Mouse (Mus musculus) kidney, postnatal 0 days (tissue): ENCODE measurements around the gene Psmd9. TPM values are rescaled to one million over a fixed set of nuclear protein-coding genes. Genes with fewer than 3 reads are reported as not detected.

Source experiments
- ATAC-seq: fragments of 200-750 bp; cut with Nextera tagmentation; replicated peaks from 2 replicates; pipeline ENCODE4 v1.8.0; 2017; ENCODE audit warnings: low read depth, moderate number of reproducible peaks, moderate TSS enrichment, moderate library complexity; ENCODE audit not compliant: low FRiP score
- DNase-seq: peaks from one replicate; pipeline ENCODE4 v3.0.0-alpha.2; 2016; ENCODE audit warnings: low spot score
- H3K27ac ChIP-seq: fragments of 300-500 bp; sonication (generic); 2 replicates; pipeline ENCODE4 v1.5.1; 2014; ENCODE audit warnings: mild to moderate bottlenecking
- H3K27me3 ChIP-seq: fragments of 300-500 bp; sonication (generic); 2 replicates; pipeline ENCODE4 v1.6.1; 2014; ENCODE audit warnings: low read length, mixed read lengths; ENCODE audit not compliant: insufficient read depth
- H3K36me3 ChIP-seq: fragments of 300-500 bp; sonication (generic); 2 replicates; pipeline ENCODE4 v1.6.1; 2014; ENCODE audit warnings: low read length, mixed read lengths; ENCODE audit not compliant: insufficient read depth
- H3K4me1 ChIP-seq: fragments of 300-500 bp; sonication (generic); replicated peaks from 2 replicates; pipeline ENCODE4 v1.6.1; 2014; ENCODE audit warnings: antibody characterized with exemption, low read length, mixed read lengths; ENCODE audit not compliant: insufficient read depth
- H3K4me2 ChIP-seq: fragments of 300-500 bp; sonication (generic); 2 replicates; pipeline ENCODE4 v1.6.1; 2014; ENCODE audit warnings: mild to moderate bottlenecking, low read length, moderate library complexity, mixed read lengths
- H3K4me3 ChIP-seq: fragments of 300-500 bp; sonication (generic); replicated peaks from 2 replicates; pipeline ENCODE4 v1.5.1; 2014; ENCODE audit warnings: low read depth, low read length
- H3K9ac ChIP-seq: fragments of 300-500 bp; sonication (generic); 2 replicates; pipeline ENCODE4 v1.6.1; 2014; ENCODE audit warnings: low read depth, low read length
- H3K9me3 ChIP-seq: fragments of 300-500 bp; sonication (generic); replicated peaks from 2 replicates; pipeline ENCODE4 v1.6.1; 2016; ENCODE audit warnings: low read length, inconsistent platforms, mixed read lengths
- CTCF ChIP-seq: IDR thresholded peaks from 2 replicates; pipeline ENCODE4 v1.5.1; 2016; ENCODE audit warnings: antibody characterized with exemption, low read depth, mild to moderate bottlenecking, moderate library complexity
- WGBS: fragments of 180-500 bp; shearing (Covaris S2); extraction: QIAGEN DNeasy Blood & Tissue Kit; methylation state at CpG from one replicate; pipeline ENCODE4 v1.1.7; 2014; 5-methylcytosine and 5-hydroxymethylcytosine counted together
- polyA plus RNA-seq: library from polyadenylated mRNA; unstranded; fragments of >200 nt; fragmentation: Nextera tagmentation; extraction: Ambion mirVana; gene quantifications from 2 replicates; pipeline ENCODE4 v1.2.1, GENCODE M21; 2015

Gene Psmd9
- polyA plus RNA-seq, 1 experiment from 2014 or later, result 77.4 TPM

GRCm38 (mm10) chr5:123128426-123129169 lies 40.6 kb upstream of the Psmd9 start:
- Histone ChIP-seq H3K27me3 (no peaks in the 10 kb centered on the region), H3K4me1 (peaks cover 12% of the 10 kb centered on the region; the same call in 1 of the 2 replicates), H3K27ac (no peak overlapping the region), H3K4me3 (no peak overlapping the region), H3K4me2 (no peak overlapping the region), H3K36me3 (no peaks in the 10 kb centered on the region), H3K9ac (no peak overlapping the region), H3K9me3 (no peaks in the 10 kb centered on the region)
- DNase-seq, result no peak
- no peak for ATAC-seq
- TF ChIP-seq CTCF, result no peak
- 46% methylated on average over 10 of the region's 10 CpGs for WGBS

GRCm38 (mm10) chr5:123129170-123129757 lies 39.9 kb upstream of the Psmd9 start:
- Histone ChIP-seq H3K4me1 (peaks cover 19% of the 10 kb centered on the region), H3K27me3 (no peaks in the 10 kb centered on the region), H3K9me3 (no peaks in the 10 kb centered on the region), H3K9ac (no peak overlapping the region), H3K36me3 (no peaks in the 10 kb centered on the region), H3K4me2 (no peak overlapping the region), H3K4me3 (no peak overlapping the region), H3K27ac (no peak overlapping the region)
- no peak for TF ChIP-seq CTCF
- DNase-seq (no peak), ATAC-seq (no peak)
- 80% methylated on average over 10 of the region's 10 CpGs for WGBS

DNA sequence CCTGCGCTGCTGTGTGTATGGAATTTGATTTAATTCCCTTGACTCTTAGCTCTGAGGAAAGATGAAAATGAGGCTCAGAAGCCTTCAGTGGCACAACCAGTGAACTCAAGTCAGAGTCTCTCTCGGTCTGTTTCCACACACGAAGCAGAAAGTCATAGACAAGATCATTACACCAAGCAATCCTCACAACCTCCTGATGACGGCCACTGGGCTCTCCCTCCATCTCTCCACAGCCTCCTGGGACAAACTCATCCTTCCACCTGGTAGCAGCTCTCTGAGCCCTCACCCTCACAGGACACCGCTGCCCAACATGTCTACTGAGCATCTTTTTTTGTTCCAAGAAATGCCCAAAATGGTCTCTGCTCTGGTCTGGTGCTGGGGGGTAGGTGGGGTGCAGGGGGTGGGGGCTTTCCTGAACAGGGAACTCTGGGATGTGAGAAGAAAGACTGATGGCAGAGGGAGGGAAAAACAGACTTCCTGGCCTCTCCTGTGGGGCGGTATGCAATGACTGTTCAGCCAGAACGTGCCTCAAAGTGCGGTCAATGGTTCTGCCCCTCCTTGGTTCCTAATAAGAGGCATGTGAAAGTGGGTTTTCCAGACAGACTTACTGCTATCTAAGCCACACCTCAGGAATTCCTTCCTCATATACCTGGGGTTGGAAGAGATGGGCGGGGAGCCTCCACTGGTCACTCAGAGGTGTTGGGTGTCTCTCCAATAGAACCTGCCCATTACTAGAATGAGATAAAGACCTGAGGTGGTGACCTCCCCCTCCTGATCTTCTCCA lies 39.0 kb upstream of the Psmd9 start:
- H3K4me1 ChIP-seq, result peaks cover 28% of the 10 kb centered on the region
- H3K4me3 ChIP-seq, result no peak overlapping the region
- H3K36me3 ChIP-seq, result no peaks in the 10 kb centered on the region
- H3K27me3 ChIP-seq, result no peaks in the 10 kb centered on the region
- ATAC-seq (no peak), DNase-seq (no peak)
- no peak overlapping the region for H3K27ac ChIP-seq
- no peak overlapping the region for H3K4me2 ChIP-seq
- no peaks in the 10 kb centered on the region for H3K9me3 ChIP-seq
- no peak for TF ChIP-seq CTCF
- no peak overlapping the region for H3K9ac ChIP-seq
- whole genome bisulfite sequencing, result 88% methylated on average over 9 of the region's 9 CpGs

DNA sequence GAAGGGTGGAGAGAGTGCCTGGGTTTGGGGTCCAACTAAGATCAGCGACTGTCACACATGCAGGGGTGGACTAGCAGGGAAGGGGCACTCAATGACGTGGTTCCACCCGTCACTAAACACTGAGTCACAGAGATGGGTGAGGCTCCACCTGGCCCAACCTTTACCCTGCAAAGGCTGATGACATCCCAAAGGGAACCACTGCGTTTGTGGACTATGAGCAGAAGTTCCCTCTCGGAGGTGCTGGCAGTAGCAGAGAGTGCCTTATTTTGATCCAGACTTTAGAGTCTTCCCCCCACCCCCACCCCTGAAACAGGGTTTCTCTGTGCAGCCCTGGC lies 38.4 kb upstream of the Psmd9 start:
- DNase-seq, result no peak
- 88% methylated on average over 5 of the region's 5 CpGs for WGBS
- peaks cover 34% of the 10 kb centered on the region for H3K4me1 ChIP-seq

GRCm38 (mm10) chr5:123132308-123133071 lies 36.7 kb upstream of the Psmd9 start, which contains the start of gene Rhof:
Gene Rhof, minus strand, starts transcription at chr5:123132692.
- H3K36me3 ChIP-seq, result no peaks in the 10 kb centered on the region
- peak within 1 kb of the TSS; percentile 80 for H3K27ac ChIP-seq
- H3K27me3 ChIP-seq, result no peaks in the 10 kb centered on the region
- H3K9ac ChIP-seq, result peak within 1 kb of the TSS; percentile 56
- WGBS, result 3% methylated on average over 44 of the region's 44 CpGs
- H3K4me2 ChIP-seq, result peak within 1 kb of the TSS; percentile 85
- H3K4me1 ChIP-seq, result peaks cover 51% of the 10 kb centered on the region
- no peaks in the 10 kb centered on the region for H3K9me3 ChIP-seq
- peak; percentile 52 for ATAC-seq
- TF ChIP-seq CTCF, result peak; percentile 90
- peak within 1 kb of the TSS; percentile 39 for H3K4me3 ChIP-seq
- DNase-seq, result peak; percentile 83

More for the DNA sequence above, 38.4 kb upstream of the Psmd9 start:
- Histone ChIP-seq H3K27me3 (no peaks in the 10 kb centered on the region), H3K4me2 (no peak overlapping the region), H3K27ac (no peak overlapping the region), H3K36me3 (no peaks in the 10 kb centered on the region), H3K9ac (no peak overlapping the region), H3K4me3 (no peak overlapping the region), H3K9me3 (no peaks in the 10 kb centered on the region)
- no peak for ATAC-seq
- TF ChIP-seq CTCF, result no peak
